Mouse (Mus musculus) lung, postnatal 0 days (tissue): Measurements from ENCODE around the gene Zzef1.

ENCODE experiments used
- CTCF ChIP-seq: IDR thresholded peaks from 2 replicates; pipeline ENCODE4 v1.5.1; 2016; ENCODE audit warnings: antibody characterized with exemption, mild to moderate bottlenecking
- EP300 ChIP-seq: IDR thresholded peaks from 2 replicates; pipeline ENCODE4 v1.6.1; 2016; ENCODE audit warnings: antibody characterized with exemption, mild to moderate bottlenecking, control low read depth

DNA sequence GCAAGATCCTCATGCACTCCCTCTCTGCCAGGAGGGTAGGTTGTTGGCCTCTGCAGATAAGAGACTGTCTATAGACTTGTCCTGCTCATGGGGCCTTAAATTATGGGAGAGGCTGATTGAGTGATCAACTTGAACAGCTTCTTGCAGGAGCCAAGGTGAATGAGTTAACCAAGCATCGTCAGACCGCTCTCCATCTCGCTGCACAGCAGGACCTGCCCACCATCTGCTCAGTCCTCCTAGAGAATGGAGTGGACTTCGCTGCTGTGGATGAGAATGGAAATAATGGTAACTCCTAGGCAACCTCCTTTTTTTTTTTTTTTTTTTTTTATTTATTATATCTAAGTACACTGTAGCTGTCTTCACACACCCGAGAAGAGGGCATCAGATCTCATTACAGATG lies 37.7 kb upstream of the Zzef1 start:
- TF ChIP-seq CTCF = no peak
- no peak for TF ChIP-seq EP300
